Mouse (Mus musculus): ENCODE measurements around the gene Wdr83. TPM values are rescaled to one million over a fixed set of nuclear protein-coding genes. Genes with fewer than 3 reads are reported as not detected.
"Not testable (repeated sequence)": the region's sequence is repeated elsewhere in the genome, so short reads cannot be mapped to it uniquely, and the experiment has no call there.

Wdr83 gene
- 10 to 100 TPM; 24.2 to 26.3 TPM for total RNA-seq (2021)

DNA sequence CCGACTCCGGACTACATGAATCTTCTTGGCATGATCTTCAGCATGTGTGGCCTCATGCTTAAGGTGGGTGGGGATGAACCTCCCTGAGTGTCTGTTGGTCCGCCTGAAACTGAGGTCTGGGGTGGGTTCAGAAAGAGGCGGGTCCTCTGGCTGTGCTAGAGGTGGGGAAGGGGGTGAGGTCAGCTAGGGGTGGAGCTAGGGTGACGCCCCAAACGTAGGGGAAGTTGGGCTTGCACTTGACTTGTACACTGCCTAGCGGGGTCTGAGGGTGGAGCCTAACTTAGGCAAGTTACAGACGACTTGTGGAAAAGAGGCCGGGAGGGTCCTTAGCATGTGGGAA is at the start of gene Wdr83:
Gene Wdr83 (minus strand): TSS at position 91 of the 340 bp plus-strand sequence.
- intact Hi-C loops (cut with DNase I), result loop anchor here (5.0 kb wide), 1 partner anchor 216 kb away; the partner anchor contains the start of genes Orc6 and Vps35

GRCm38 (mm10) chr8:85123691-85124090 is 42.6 kb upstream of the Wdr83 start:
- no peak for DNase-seq (ENCODE audit: low spot score in 2 of 2)
- intact Hi-C loops (cut with DNase I), result no loop called here

More for the DNA sequence above, at the start of gene Wdr83:
- DNase-seq (ENCODE audit: low spot score in 2 of 2), result no peak

GRCm38 (mm10) chr8:85122995-85123394 is 41.9 kb upstream of the Wdr83 start, which contains the start of gene Zfp791:
Gene Zfp791, minus strand, starts transcription at chr8:85123095.
- no peak for DNase-seq (ENCODE audit: low spot score in 2 of 2)
- intact Hi-C loops (cut with DNase I), result no loop called here

DNA sequence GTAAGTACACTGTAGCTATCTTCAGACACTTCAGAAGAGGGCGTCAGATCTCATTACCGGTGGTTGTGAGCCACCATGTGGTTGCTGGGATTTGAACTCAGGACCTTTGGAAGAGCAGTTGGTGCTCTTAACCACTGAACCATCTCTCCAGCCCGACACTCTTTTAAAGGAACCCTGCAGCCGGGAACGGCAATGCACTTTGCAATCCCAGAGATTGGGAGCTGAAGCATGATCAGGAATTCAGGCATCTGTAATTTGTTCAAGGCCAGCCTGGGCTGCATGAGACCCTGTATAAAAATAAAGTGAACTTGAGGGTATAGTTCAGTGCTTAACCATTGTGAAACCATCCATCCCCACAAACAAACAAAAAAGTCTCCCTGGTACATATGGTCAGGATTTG is 39.1 kb upstream of the Wdr83 start:
- intact Hi-C loops (cut with DNase I), result not testable (repeated sequence)

GRCm38 (mm10) chr8:85119052-85119981 is 38.2 kb upstream of the Wdr83 start:
- intact Hi-C loops (cut with DNase I), result no loop called here
- peak; percentile 81 to 92 for DNase-seq (ENCODE audit: low spot score in 2 of 2)

More for the DNA sequence above, 39.1 kb upstream of the Wdr83 start:
- not testable (repeated sequence) for DNase-seq (ENCODE audit: low spot score in 2 of 2)

GRCm38 (mm10) chr8:85116984-85117383 is 35.9 kb upstream of the Wdr83 start:
- no peak for DNase-seq (ENCODE audit: low spot score in 2 of 2)
- intact Hi-C loops (cut with DNase I), result no loop called here

DNA sequence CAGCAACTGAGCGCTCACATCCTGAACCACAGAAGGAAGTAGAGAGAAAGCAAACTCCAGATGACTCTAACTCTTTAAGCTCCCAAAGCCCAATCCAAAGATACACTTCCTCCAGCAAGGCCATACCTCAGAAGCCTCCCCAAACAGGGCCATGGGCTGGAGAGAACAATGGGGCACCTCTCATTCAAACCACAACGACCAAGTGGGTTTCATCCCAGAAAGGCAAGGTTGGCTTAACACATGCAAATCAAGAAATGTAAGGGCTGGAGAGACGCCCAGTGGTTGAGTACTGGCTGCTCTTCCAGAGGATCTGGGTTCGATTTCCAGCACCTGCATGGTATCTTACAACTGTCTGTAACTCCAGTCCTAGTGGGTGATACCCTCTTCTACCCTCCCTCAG is 34.4 kb upstream of the Wdr83 start:
- no peak for DNase-seq (ENCODE audit: low spot score in 2 of 2)
- intact Hi-C loops (cut with DNase I), result no loop called here

GRCm38 (mm10) chr8:85113241-85113640 is 32.1 kb upstream of the Wdr83 start:
- intact Hi-C loops (cut with DNase I), result no loop called here
- DNase-seq (ENCODE audit: low spot score in 2 of 2), result no peak

GRCm38 (mm10) chr8:85100076-85100665 is 19.1 kb upstream of the Wdr83 start:
- intact Hi-C loops (cut with DNase I), result no loop called here
- DNase-seq (ENCODE audit: low spot score in 2 of 2), result no peak

GRCm38 (mm10) chr8:85096850-85097249 is 15.7 kb upstream of the Wdr83 start:
- intact Hi-C loops (cut with DNase I), result no loop called here
- no peak for DNase-seq (ENCODE audit: low spot score in 2 of 2)

DNA sequence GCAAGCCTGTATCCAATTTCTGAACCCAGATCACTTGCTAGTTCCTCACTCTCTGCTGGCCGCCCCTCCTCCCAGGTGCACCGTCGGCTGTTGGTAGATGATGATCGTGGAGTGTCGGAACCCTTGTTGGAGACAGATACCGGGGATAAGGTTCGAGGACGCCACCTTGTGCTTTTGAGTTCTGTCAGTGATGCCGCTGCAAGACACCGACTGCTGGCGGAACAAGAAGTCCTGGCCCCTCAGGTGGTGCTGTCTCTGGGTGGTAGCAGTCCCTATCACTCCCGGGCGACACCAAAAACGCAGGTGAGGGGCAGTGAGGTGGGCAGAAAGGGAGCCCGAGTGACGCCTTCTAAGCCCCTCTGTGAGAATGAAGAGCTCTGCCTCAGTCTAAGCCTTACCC is 15.1 kb upstream of the Wdr83 start:
- intact Hi-C loops (cut with DNase I), result no loop called here
- no peak for DNase-seq (ENCODE audit: low spot score in 2 of 2)

DNA sequence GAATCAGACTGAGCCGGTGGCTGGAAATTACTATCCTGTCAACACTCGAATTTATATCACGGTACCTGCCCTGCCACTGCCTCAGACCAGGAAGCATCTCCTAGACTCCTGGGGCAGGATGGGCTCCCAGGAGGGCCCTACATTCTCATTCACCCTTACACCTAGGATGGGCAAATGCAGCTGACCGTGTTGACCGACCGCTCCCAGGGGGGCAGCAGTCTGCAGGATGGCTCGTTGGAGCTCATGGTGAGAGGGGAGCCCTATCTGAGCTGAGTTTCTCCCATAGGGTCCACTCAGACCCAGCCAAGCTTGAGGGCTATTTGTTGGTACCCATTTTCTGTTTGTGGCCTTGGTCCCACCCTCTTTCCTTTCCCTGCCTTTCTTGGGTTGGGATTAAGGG is 14.5 kb upstream of the Wdr83 start:
- no peak for DNase-seq (ENCODE audit: low spot score in 2 of 2)
- intact Hi-C loops (cut with DNase I), result no loop called here

GRCm38 (mm10) chr8:85095051-85095450 is 13.9 kb upstream of the Wdr83 start:
- intact Hi-C loops (cut with DNase I), result no loop called here
- DNase-seq (ENCODE audit: low spot score in 2 of 2), result no peak

GRCm38 (mm10) chr8:85091526-85092090 is 10.5 kb upstream of the Wdr83 start:
- intact Hi-C loops (cut with DNase I), result no loop called here
- DNase-seq (ENCODE audit: low spot score in 2 of 2), result no peak

- no peak for DNase-seq (ENCODE audit: low spot score in 2 of 2)
- intact Hi-C loops (cut with DNase I), result no loop called here
Measured at GRCm38 (mm10) chr8:85090856-85091255, 9.8 kb upstream of the Wdr83 start.

- intact Hi-C loops (cut with DNase I), result no loop called here
- no peak for DNase-seq (ENCODE audit: low spot score in 2 of 2)
Measured at GRCm38 (mm10) chr8:85088771-85089170, 7.7 kb upstream of the Wdr83 start.

DNA sequence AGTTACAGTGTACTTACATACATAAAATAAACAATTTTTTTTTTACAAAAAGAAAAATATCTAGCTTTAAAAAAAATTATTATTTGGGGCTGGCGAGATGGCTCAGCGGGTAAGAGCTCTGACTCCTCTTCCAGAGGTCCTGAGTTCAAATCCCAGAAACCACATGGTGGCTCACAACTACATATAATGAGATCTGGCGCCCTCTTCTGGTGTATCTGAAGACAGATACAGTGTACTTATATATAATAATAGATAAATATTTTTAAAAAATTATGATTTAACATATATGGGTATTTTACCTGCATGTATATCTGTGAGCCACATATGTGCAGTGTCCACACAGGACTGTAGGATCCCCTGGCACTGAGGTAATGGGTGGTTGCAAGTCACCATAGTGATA is 5.1 kb upstream of the Wdr83 start:
- no peak for DNase-seq (ENCODE audit: low spot score in 2 of 2)
- intact Hi-C loops (cut with DNase I), result no loop called here

DNA sequence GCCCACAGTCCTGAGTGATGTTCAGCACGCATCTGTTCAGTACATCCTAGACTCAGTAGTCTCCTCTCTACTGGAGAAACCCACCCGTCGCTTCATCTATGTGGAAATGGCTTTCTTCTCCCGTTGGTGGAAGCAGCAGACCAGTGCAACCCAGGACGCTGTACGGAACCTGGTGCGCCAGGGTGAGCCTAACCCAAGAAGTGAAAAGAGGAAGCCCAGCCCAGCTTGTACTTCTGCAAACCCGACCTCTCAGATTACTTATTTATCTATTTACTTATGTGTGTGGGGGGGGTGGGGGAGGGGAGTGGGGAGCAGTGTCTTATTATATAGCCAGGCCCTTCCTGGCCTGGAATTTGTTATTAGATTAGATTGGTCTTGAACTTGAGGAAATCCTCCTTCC is 3.5 kb upstream of the Wdr83 start:
- DNase-seq (ENCODE audit: low spot score in 2 of 2), result no peak
- intact Hi-C loops (cut with DNase I), result loop anchor here (5.0 kb wide), 1 partner anchor 213 kb away; the partner anchor contains the start of genes Orc6 and Vps35

- intact Hi-C loops (cut with DNase I), result loop anchor here (5.0 kb wide), 1 partner anchor 214 kb away; the partner anchor contains the start of genes Orc6 and Vps35
- peak; percentile 85 to 95 for DNase-seq (ENCODE audit: low spot score in 2 of 2)
Measured at GRCm38 (mm10) chr8:85083108-85083813, 2.2 kb upstream of the Wdr83 start, which contains the start of gene Man2b1. Gene Man2b1, plus strand, starts transcription at chr8:85083270.

GRCm38 (mm10) chr8:85082169-85082568 is 1.1 kb upstream of the Wdr83 start:
- intact Hi-C loops (cut with DNase I), result loop anchor here (5.0 kb wide), 1 partner anchor 215 kb away; the partner anchor contains the start of genes Orc6 and Vps35
- DNase-seq (ENCODE audit: low spot score in 2 of 2), result not testable (repeated sequence)

Data from left cerebral cortex, postnatal 25 days (tissue).